Mouse (Mus musculus) megakaryocyte, embryonic 14.5 days (primary cell): Measurements from ENCODE around the gene Dgki.

ENCODE experiments used
- FLI1 ChIP-seq: IDR thresholded peaks from 2 replicates; pipeline ENCODE4 v1.6.1; 2012; ENCODE audit warnings: low read length, inconsistent platforms, mixed read lengths
- GATA1 ChIP-seq: IDR thresholded peaks from 3 replicates; pipeline ENCODE4 v1.6.1; 2012; ENCODE audit warnings: mixed read lengths, low read length, inconsistent platforms, borderline replicate concordance

DNA sequence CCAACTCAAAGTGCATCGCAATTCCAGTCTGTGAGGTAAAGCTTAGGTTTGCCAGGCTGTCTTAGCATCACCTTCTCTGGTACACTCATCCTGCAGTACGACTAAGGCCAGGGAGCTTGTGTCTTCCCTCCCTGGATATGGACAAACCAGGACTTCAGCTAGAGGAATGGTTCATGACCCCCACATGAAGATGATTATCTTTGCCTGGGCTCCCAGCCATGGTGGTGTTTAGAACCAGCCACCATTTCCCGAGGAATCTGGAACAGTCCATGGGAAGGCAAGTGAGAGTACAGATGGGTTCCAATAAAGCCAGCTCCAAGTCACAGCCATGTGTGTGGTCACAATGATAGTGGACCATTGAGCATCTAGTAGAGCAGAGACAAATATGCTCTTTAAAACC lies 427.1 kb downstream of the Dgki start:
- TF ChIP-seq GATA1 (no peak), FLI1 (no peak)
